Mouse (Mus musculus) small intestine, adult 2 months (tissue): ENCODE measurements around the gene Entpd8. TPM values are rescaled to one million over a fixed set of nuclear protein-coding genes. Genes with fewer than 3 reads are reported as not detected.

ENCODE experiments used
- H3K27ac ChIP-seq: fragments of 200-500 bp; 2 replicates; pipeline ENCODE4 v1.5.1; 2012; ENCODE audit warnings: low read depth, low read length, control low read depth, inconsistent platforms; ENCODE audit not compliant: insufficient read depth
- H3K27me3 ChIP-seq: fragments of 200-500 bp; 2 replicates; pipeline ENCODE4 v1.6.1; 2012; ENCODE audit warnings: mild to moderate bottlenecking, moderate library complexity, low read length, inconsistent platforms; ENCODE audit not compliant: control insufficient read depth, insufficient read depth
- H3K36me3 ChIP-seq: fragments of 200-500 bp; 2 replicates; pipeline ENCODE4 v1.6.1; 2012; ENCODE audit warnings: mild to moderate bottlenecking, low read length, control low read depth, inconsistent platforms; ENCODE audit not compliant: control insufficient read depth, insufficient read depth
- H3K4me1 ChIP-seq: fragments of 200-500 bp; 2 replicates; pipeline ENCODE4 v1.6.1; 2012; ENCODE audit warnings: low read length, inconsistent platforms, mixed read lengths; ENCODE audit not compliant: control insufficient read depth, insufficient read depth, insufficient read length
- H3K4me3 ChIP-seq: fragments of 200-500 bp; 2 replicates; pipeline ENCODE4 v1.5.1; 2012; ENCODE audit warnings: low read depth, mild to moderate bottlenecking, control low read depth, inconsistent platforms, low read length, moderate library complexity
- CTCF ChIP-seq: fragments of 200-500 bp; IDR thresholded peaks from 2 replicates; pipeline ENCODE4 v1.5.1; 2012; ENCODE audit warnings: low read depth, mild to moderate bottlenecking, control low read depth, inconsistent platforms, low read length, moderate library complexity, mixed read lengths; ENCODE audit not compliant: insufficient replicate concordance, insufficient read length; ENCODE audit errors: extremely low read depth
- POLR2A ChIP-seq: fragments of 200-500 bp; IDR thresholded peaks from 2 replicates; pipeline ENCODE4 v1.6.1; 2012; ENCODE audit warnings: low read depth, mild to moderate bottlenecking, control low read depth, inconsistent platforms, low read length, moderate library complexity
- WGBS: fragments of 180-500 bp; shearing (Covaris S2); methylation state at CpG from one replicate; pipeline ENCODE4 v1.1.7; 2018; 5-methylcytosine and 5-hydroxymethylcytosine counted together
- polyA plus RNA-seq: library from polyadenylated mRNA; depleted of rRNA; stranded (reverse); fragments of >200 nt; gene quantifications from 2 replicates; pipeline ENCODE4 v1.2.3, GENCODE M21; 2012

Gene Entpd8
- polyA plus RNA-seq, 1 experiment: 281 TPM

- WGBS: 63% methylated on average over 2 of the region's 2 CpGs
- TF ChIP-seq POLR2A: no peak
- TF ChIP-seq CTCF: no peak
- Histone ChIP-seq H3K4me3 (peak overlapping the region; percentile 71), H3K36me3 (peaks cover 7% of the 10 kb centered on the region; the same call in 1 of the 2 replicates), H3K27me3 (no peaks in the 10 kb centered on the region), H3K27ac (no peak overlapping the region), H3K4me1 (peaks cover 5% of the 10 kb centered on the region; the same call in 1 of the 2 replicates)
Observed at GRCm38 (mm10) chr2:25055068-25055405, 25.1 kb upstream of the Entpd8 start.

- H3K4me3 ChIP-seq: no peak overlapping the region
Observed at GRCm38 (mm10) chr2:25055409-25056155, 24.5 kb upstream of the Entpd8 start.

GRCm38 (mm10) chr2:25058926-25059325 lies 21.2 kb upstream of the Entpd8 start:
- no peak overlapping the region for H3K4me3 ChIP-seq

More at GRCm38 (mm10) chr2:25055409-25056155, 24.5 kb upstream of the Entpd8 start:
- H3K4me1 ChIP-seq: peaks cover 5% of the 10 kb centered on the region; the same call in 1 of the 2 replicates
- H3K27me3 ChIP-seq: no peaks in the 10 kb centered on the region
- WGBS: 94% methylated on average over 21 of the region's 21 CpGs
- TF ChIP-seq CTCF (no peak), POLR2A (no peak)
- peaks cover 9% of the 10 kb centered on the region; the same call in 1 of the 2 replicates for H3K36me3 ChIP-seq
- H3K27ac ChIP-seq: no peak overlapping the region

DNA sequence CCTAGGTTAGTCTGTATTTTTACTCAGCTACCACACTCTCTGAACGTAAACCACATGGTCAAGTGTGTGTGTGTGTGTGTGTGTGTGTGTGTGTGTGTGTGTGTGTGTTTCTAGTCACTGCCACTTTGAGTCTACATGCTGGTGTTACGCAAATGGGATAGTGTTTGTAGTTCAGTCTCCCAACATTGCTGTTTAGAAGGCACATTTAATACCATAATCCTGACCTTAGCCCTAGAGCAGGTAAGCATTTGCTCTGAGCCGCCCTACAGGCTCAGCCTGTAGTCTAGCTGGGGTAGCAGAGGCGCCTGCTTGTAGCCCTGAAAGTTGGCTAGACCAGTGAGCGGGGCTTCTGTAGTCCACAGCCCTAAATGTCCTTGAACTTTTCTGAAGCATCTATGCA lies 16.6 kb upstream of the Entpd8 start:
- peaks cover 8% of the 10 kb centered on the region for H3K36me3 ChIP-seq
- 92% methylated on average over 5 of the region's 5 CpGs for WGBS
- TF ChIP-seq POLR2A: no peak
- no peak for TF ChIP-seq CTCF

More at GRCm38 (mm10) chr2:25058926-25059325, 21.2 kb upstream of the Entpd8 start:
- H3K27me3 ChIP-seq: no peaks in the 10 kb centered on the region
- H3K4me1 ChIP-seq: peaks cover 5% of the 10 kb centered on the region; the same call in 1 of the 2 replicates
- TF ChIP-seq POLR2A (no peak), CTCF (no peak)
- no peak overlapping the region for H3K27ac ChIP-seq
- 91% methylated on average over 7 of the region's 7 CpGs for WGBS
- H3K36me3 ChIP-seq: peaks cover 6% of the 10 kb centered on the region; the same call in 1 of the 2 replicates

GRCm38 (mm10) chr2:25064285-25064684 lies 15.8 kb upstream of the Entpd8 start:
- Histone ChIP-seq H3K4me1 (no peaks in the 10 kb centered on the region), H3K27me3 (no peaks in the 10 kb centered on the region), H3K36me3 (peaks cover 8% of the 10 kb centered on the region), H3K27ac (no peak overlapping the region), H3K4me3 (no peak overlapping the region)
- TF ChIP-seq POLR2A (no peak), CTCF (no peak)
- WGBS: 85% methylated on average over 1 of the region's 1 CpGs

More for the DNA sequence above, 16.6 kb upstream of the Entpd8 start:
- no peaks in the 10 kb centered on the region for H3K4me1 ChIP-seq
- no peak overlapping the region for H3K27ac ChIP-seq
- no peaks in the 10 kb centered on the region for H3K27me3 ChIP-seq
- no peak overlapping the region for H3K4me3 ChIP-seq

- H3K36me3 ChIP-seq: peaks cover 4% of the 10 kb centered on the region
- H3K4me3 ChIP-seq: no peak overlapping the region
- H3K4me1 ChIP-seq: no peaks in the 10 kb centered on the region
- no peak for TF ChIP-seq POLR2A
- no peak for TF ChIP-seq CTCF
- H3K27me3 ChIP-seq: no peaks in the 10 kb centered on the region
- no peak overlapping the region for H3K27ac ChIP-seq
Observed at GRCm38 (mm10) chr2:25065537-25065936, 14.6 kb upstream of the Entpd8 start.

- no peak overlapping the region for H3K4me3 ChIP-seq
- TF ChIP-seq POLR2A (no peak), CTCF (no peak)
- peaks cover 7% of the 10 kb centered on the region for H3K36me3 ChIP-seq
- no peaks in the 10 kb centered on the region for H3K27me3 ChIP-seq
- H3K4me1 ChIP-seq: no peaks in the 10 kb centered on the region
- 84% methylated on average over 4 of the region's 4 CpGs for WGBS
- no peak overlapping the region for H3K27ac ChIP-seq
Observed at GRCm38 (mm10) chr2:25066552-25066951, 13.6 kb upstream of the Entpd8 start.
